Mouse (Mus musculus): Measurements from ENCODE around the gene Atp13a1. TPM values are rescaled to one million over a fixed set of nuclear protein-coding genes. Genes with fewer than 3 reads are reported as not detected.
A peak's percentile ranks its signal among the peaks of the same experiment; 100 is the strongest.

The Atp13a1 gene
- polyA plus RNA-seq, 1 experiment from 2014 or later, result 59.0 TPM

- 96% methylated on average over 12 of the region's 12 CpGs for WGBS
- peaks cover 70% of the 10 kb centered on the region for H3K36me3 ChIP-seq (replicated peaks)
Measured at GRCm38 (mm10) chr8:69826371-69826770, 35.4 kb downstream of the Atp13a1 start.

GRCm38 (mm10) chr8:69832298-69832853 lies 41.4 kb downstream of the Atp13a1 start, which contains the start of gene Pbx4:
Gene Pbx4, plus strand, starts transcription at chr8:69832491.
- Histone ChIP-seq H3K9me3 (no peaks in the 10 kb centered on the region), H3K4me1 (peaks cover 32% of the 10 kb centered on the region), H3K4me3 (peak within 1 kb of the TSS; percentile 77), H3K36me3 (replicated peaks) (peaks cover 47% of the 10 kb centered on the region), H3K27me3 (ENCODE audit: poor library complexity, severe bottlenecking) (no peaks in the 10 kb centered on the region), H3K27ac (peak within 1 kb of the TSS; percentile 91)
- DNase-seq (ENCODE audit: extremely low spot score, low spot score), result peak; percentile 96
- WGBS, result under 1% methylated on average over 38 of the region's 38 CpGs

More at GRCm38 (mm10) chr8:69826371-69826770, 35.4 kb downstream of the Atp13a1 start:
- DNase-seq (ENCODE audit: extremely low spot score, low spot score), result no peak
- no peak overlapping the region for H3K4me3 ChIP-seq
- H3K9me3 ChIP-seq, result no peaks in the 10 kb centered on the region
- H3K27ac ChIP-seq, result 0 out of 2 replicates have a peak overlapping the region, but pooled peaks have one; percentile 5
- H3K4me1 ChIP-seq, result peaks cover 45% of the 10 kb centered on the region
- peaks cover 12% of the 10 kb centered on the region; the same call in 1 of the 2 replicates for H3K27me3 ChIP-seq (ENCODE audit: poor library complexity, severe bottlenecking)

- H3K4me1 ChIP-seq, result peaks cover 22% of the 10 kb centered on the region
- no peak for DNase-seq (ENCODE audit: extremely low spot score, low spot score)
- H3K9me3 ChIP-seq, result no peaks in the 10 kb centered on the region
- peaks cover 55% of the 10 kb centered on the region for H3K36me3 ChIP-seq (replicated peaks)
- no peak overlapping the region for H3K27ac ChIP-seq
- no peak overlapping the region for H3K4me3 ChIP-seq
- WGBS, result 80% methylated on average over 8 of the region's 8 CpGs
- H3K27me3 ChIP-seq (ENCODE audit: poor library complexity, severe bottlenecking), result no peaks in the 10 kb centered on the region
Measured at GRCm38 (mm10) chr8:69837057-69837682, 46.2 kb downstream of the Atp13a1 start.

- no peaks in the 10 kb centered on the region; the same call in 1 of the 2 replicates for H3K9me3 ChIP-seq
- WGBS, result 83% methylated on average over 3 of the region's 3 CpGs
- H3K4me1 ChIP-seq, result no peaks in the 10 kb centered on the region
- H3K27ac ChIP-seq, result no peak overlapping the region
- H3K4me3 ChIP-seq, result no peak overlapping the region
- H3K27me3 ChIP-seq (ENCODE audit: poor library complexity, severe bottlenecking), result no peaks in the 10 kb centered on the region
- DNase-seq (ENCODE audit: extremely low spot score, low spot score), result no peak
- peaks cover 32% of the 10 kb centered on the region for H3K36me3 ChIP-seq (replicated peaks)
Measured at GRCm38 (mm10) chr8:69847167-69848065, 56.5 kb downstream of the Atp13a1 start.

GRCm38 (mm10) chr8:69848951-69849350 lies 58.0 kb downstream of the Atp13a1 start:
- Histone ChIP-seq H3K36me3 (replicated peaks) (peaks cover 39% of the 10 kb centered on the region), H3K4me3 (no peak overlapping the region), H3K4me1 (no peaks in the 10 kb centered on the region), H3K9me3 (no peaks in the 10 kb centered on the region; the same call in 1 of the 2 replicates), H3K27ac (no peak overlapping the region), H3K27me3 (ENCODE audit: poor library complexity, severe bottlenecking) (no peaks in the 10 kb centered on the region)
- WGBS, result 92% methylated on average over 8 of the region's 8 CpGs
- no peak for DNase-seq (ENCODE audit: extremely low spot score, low spot score)

GRCm38 (mm10) chr8:69849899-69850298 lies 58.9 kb downstream of the Atp13a1 start:
- WGBS, result 43% methylated on average over 3 of the region's 3 CpGs
- no peak overlapping the region for H3K27ac ChIP-seq
- no peaks in the 10 kb centered on the region for H3K4me1 ChIP-seq
- H3K27me3 ChIP-seq (ENCODE audit: poor library complexity, severe bottlenecking), result no peaks in the 10 kb centered on the region
- H3K36me3 ChIP-seq (replicated peaks), result peaks cover 40% of the 10 kb centered on the region
- no peak overlapping the region for H3K4me3 ChIP-seq
- H3K9me3 ChIP-seq, result no peaks in the 10 kb centered on the region; the same call in 1 of the 2 replicates
- no peak for DNase-seq (ENCODE audit: extremely low spot score, low spot score)

GRCm38 (mm10) chr8:69850926-69851506 lies 60.1 kb downstream of the Atp13a1 start:
- no peaks in the 10 kb centered on the region; the same call in 1 of the 2 replicates for H3K9me3 ChIP-seq
- WGBS, result 85% methylated on average over 7 of the region's 7 CpGs
- H3K27me3 ChIP-seq (ENCODE audit: poor library complexity, severe bottlenecking), result no peaks in the 10 kb centered on the region
- H3K4me1 ChIP-seq, result no peaks in the 10 kb centered on the region
- peaks cover 40% of the 10 kb centered on the region for H3K36me3 ChIP-seq (replicated peaks)
- H3K4me3 ChIP-seq, result no peak overlapping the region
- DNase-seq (ENCODE audit: extremely low spot score, low spot score), result no peak
- H3K27ac ChIP-seq, result no peak overlapping the region

GRCm38 (mm10) chr8:69853869-69854268 lies 62.9 kb downstream of the Atp13a1 start:
- no peak overlapping the region for H3K27ac ChIP-seq
- H3K27me3 ChIP-seq (ENCODE audit: poor library complexity, severe bottlenecking), result no peaks in the 10 kb centered on the region
- peaks cover 43% of the 10 kb centered on the region for H3K36me3 ChIP-seq (replicated peaks)
- DNase-seq (ENCODE audit: extremely low spot score, low spot score), result no peak
- no peaks in the 10 kb centered on the region; the same call in 1 of the 2 replicates for H3K9me3 ChIP-seq
- no peaks in the 10 kb centered on the region for H3K4me1 ChIP-seq
- H3K4me3 ChIP-seq, result no peak overlapping the region
- 92% methylated on average over 10 of the region's 10 CpGs for WGBS

Other genes starting within 250 kb of the Atp13a1 start
- 29.4 and 30.7 TPM in 2 replicates for gene Zfp868, start 165.6 kb upstream of the Atp13a1 start, polyA plus RNA-seq (2016; fragmentation: Nextera tagmentation; extraction: Ambion mirVana)
- 2.1 and 2.6 TPM in 2 replicates for gene Zfp964, start 136.7 kb upstream of the Atp13a1 start, polyA plus RNA-seq (2016; fragmentation: Nextera tagmentation; extraction: Ambion mirVana)
- gene Zfp869, start 80.4 kb upstream of the Atp13a1 start, polyA plus RNA-seq (2016; fragmentation: Nextera tagmentation; extraction: Ambion mirVana), result 31.6 and 33.6 TPM in 2 replicates
- gene Zfp963, start 41.2 kb upstream of the Atp13a1 start, polyA plus RNA-seq (2016; fragmentation: Nextera tagmentation; extraction: Ambion mirVana), result 4.6 and 5.8 TPM in 2 replicates
- gene Gm20422, start 16.3 kb upstream of the Atp13a1 start, polyA plus RNA-seq (2016; fragmentation: Nextera tagmentation; extraction: Ambion mirVana), result 0.21 and 0.82 TPM in 2 replicates
- gene Zfp866, start within 50 bp of the Atp13a1 start, polyA plus RNA-seq (2016; fragmentation: Nextera tagmentation; extraction: Ambion mirVana), result 33.0 and 34.8 TPM in 2 replicates
- 6.5 and 6.7 TPM in 2 replicates for gene Gmip, start 17.5 kb downstream of the Atp13a1 start, polyA plus RNA-seq (2016; fragmentation: Nextera tagmentation; extraction: Ambion mirVana)
- 0.87 and 0.88 TPM in 2 replicates for gene Lpar2, start 31.3 kb downstream of the Atp13a1 start, polyA plus RNA-seq (2016; fragmentation: Nextera tagmentation; extraction: Ambion mirVana)
- gene Pbx4, start 41.3 kb downstream of the Atp13a1 start, polyA plus RNA-seq (2016; fragmentation: Nextera tagmentation; extraction: Ambion mirVana), result 41.6 and 45.7 TPM in 2 replicates
- 0.36 and 0.53 TPM in 2 replicates for gene Cilp2, start 96.5 kb downstream of the Atp13a1 start, polyA plus RNA-seq (2016; fragmentation: Nextera tagmentation; extraction: Ambion mirVana)
- gene Tssk6, start 111.0 kb downstream of the Atp13a1 start, polyA plus RNA-seq (2016; fragmentation: Nextera tagmentation; extraction: Ambion mirVana), result 5.1 and 5.3 TPM in 2 replicates
- gene Ndufa13, start 111.4 kb downstream of the Atp13a1 start, polyA plus RNA-seq (2016; fragmentation: Nextera tagmentation; extraction: Ambion mirVana), result 165 and 170 TPM in 2 replicates
- gene Yjefn3, start 111.5 kb downstream of the Atp13a1 start, polyA plus RNA-seq (2016; fragmentation: Nextera tagmentation; extraction: Ambion mirVana), result 3.8 and 5.1 TPM in 2 replicates
- 51.7 and 57.1 TPM in 2 replicates for gene Gatad2a, start 205.2 kb downstream of the Atp13a1 start, polyA plus RNA-seq (2016; fragmentation: Nextera tagmentation; extraction: Ambion mirVana)

Data from forebrain, embryonic 10.5 days (tissue).